Mouse (Mus musculus): Measurements from ENCODE around the gene Dgkz. TPM values are rescaled to one million over a fixed set of nuclear protein-coding genes. Genes with fewer than 3 reads are reported as not detected.
A peak's percentile ranks its signal among the peaks of the same experiment; 100 is the strongest.

The Dgkz gene
- polyA plus RNA-seq, 1 experiment from 2014 or later = 41.6 TPM

- no peak overlapping the region for H3K9ac ChIP-seq
- ATAC-seq (ENCODE audit: low FRiP score, low read depth) = no peak
- no peaks in the 10 kb centered on the region for H3K9me3 ChIP-seq
- H3K36me3 ChIP-seq = no peaks in the 10 kb centered on the region
- H3K27ac ChIP-seq = no peak overlapping the region
- H3K4me2 ChIP-seq (replicated peaks) = no peak overlapping the region
- 87% methylated on average over 5 of the region's 5 CpGs for WGBS
- peaks cover 5% of the 10 kb centered on the region; the same call in 1 of the 2 replicates for H3K27me3 ChIP-seq (replicated peaks)
- H3K4me3 ChIP-seq = no peak overlapping the region
- peaks cover 23% of the 10 kb centered on the region for H3K4me1 ChIP-seq
Observed at GRCm38 (mm10) chr2:91966367-91966766, 9.3 kb downstream of the Dgkz start.

DNA sequence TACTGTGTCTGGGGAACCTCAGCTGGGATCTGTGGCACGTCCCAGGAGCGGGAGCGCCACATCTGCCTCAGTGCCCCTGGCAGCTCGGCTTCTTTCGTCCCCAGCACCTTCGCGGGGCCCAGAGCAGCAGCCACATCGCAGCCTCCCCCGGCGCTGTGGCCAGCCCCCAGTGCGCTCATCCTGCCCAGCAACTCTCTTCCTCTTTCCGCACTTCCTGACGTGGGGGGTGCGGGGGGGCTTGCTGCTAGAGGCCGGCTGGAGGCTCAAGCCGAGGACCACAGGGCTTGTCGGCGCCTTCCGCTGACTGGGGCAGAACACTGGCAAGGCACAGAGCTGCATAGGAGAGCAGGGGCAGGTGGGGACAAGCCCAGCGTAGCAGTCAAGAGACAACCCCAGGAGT is 10.2 kb downstream of the Dgkz start:
- ATAC-seq (ENCODE audit: low FRiP score, low read depth) = no peak
- H3K4me2 ChIP-seq (replicated peaks) = peak overlapping the region; percentile 27
- 0 out of 2 replicates have a peak overlapping the region, but pooled peaks have one; percentile 13 for H3K9ac ChIP-seq
- H3K4me3 ChIP-seq = peak overlapping the region; percentile 13
- H3K27me3 ChIP-seq (replicated peaks) = peaks cover 5% of the 10 kb centered on the region; the same call in 1 of the 2 replicates
- no peaks in the 10 kb centered on the region for H3K9me3 ChIP-seq
- no peak overlapping the region for H3K27ac ChIP-seq
- H3K4me1 ChIP-seq = peaks cover 20% of the 10 kb centered on the region
- WGBS = 20% methylated on average over 20 of the region's 20 CpGs
- H3K36me3 ChIP-seq = no peaks in the 10 kb centered on the region

GRCm38 (mm10) chr2:91964610-91965204 is 11.0 kb downstream of the Dgkz start:
- H3K27ac ChIP-seq = no peak overlapping the region
- H3K9ac ChIP-seq = no peak overlapping the region
- peak overlapping the region; percentile 27; the same call in 1 of the 2 replicates for H3K4me2 ChIP-seq (replicated peaks)
- 0 out of 2 replicates have a peak, but pooled peaks cover 5% of the 10 kb centered on the region for H3K27me3 ChIP-seq (replicated peaks)
- WGBS = 87% methylated on average over 3 of the region's 3 CpGs
- H3K36me3 ChIP-seq = no peaks in the 10 kb centered on the region
- H3K4me3 ChIP-seq = no peak overlapping the region
- peaks cover 25% of the 10 kb centered on the region for H3K4me1 ChIP-seq
- ATAC-seq (ENCODE audit: low FRiP score, low read depth) = no peak
- H3K9me3 ChIP-seq = no peaks in the 10 kb centered on the region

DNA sequence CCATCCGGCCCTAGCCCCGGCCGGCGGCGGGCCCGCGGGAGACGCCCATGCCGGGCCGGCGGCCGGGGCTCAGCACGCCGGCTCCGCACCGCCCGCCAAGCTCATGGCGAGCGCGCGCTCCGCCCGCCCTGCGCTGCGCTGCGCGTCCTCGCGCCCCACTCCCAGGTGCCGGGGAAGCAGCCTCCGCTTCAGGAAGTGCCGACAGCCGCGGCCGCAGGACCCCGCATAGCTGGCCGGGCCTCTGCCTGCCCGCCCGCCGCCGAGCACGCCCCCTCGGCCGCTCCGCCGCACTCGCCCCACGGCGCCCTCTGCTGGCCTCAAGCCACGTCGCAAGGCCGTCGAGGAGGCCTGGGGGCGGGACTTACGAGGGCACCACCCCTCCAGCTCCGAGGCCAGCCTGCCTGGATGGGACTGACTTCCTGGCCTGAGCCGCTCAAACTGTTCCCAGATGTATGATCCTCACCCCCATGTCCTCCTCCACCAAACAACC is 12.2 kb downstream of the Dgkz start:
- Histone ChIP-seq H3K27ac (peak overlapping the region; percentile 32; the same call in 1 of the 2 replicates), H3K4me2 (replicated peaks) (peak overlapping the region; percentile 84), H3K9ac (peak overlapping the region; percentile 92), H3K36me3 (no peaks in the 10 kb centered on the region), H3K27me3 (replicated peaks) (0 out of 2 replicates have a peak, but pooled peaks cover 5% of the 10 kb centered on the region), H3K4me3 (peak overlapping the region; percentile 86), H3K4me1 (peaks cover 32% of the 10 kb centered on the region), H3K9me3 (no peaks in the 10 kb centered on the region)
- peak; percentile 94 for ATAC-seq (ENCODE audit: low FRiP score, low read depth)
- under 1% methylated on average over 57 of the region's 57 CpGs for WGBS

- peak overlapping the region; percentile 32; the same call in 1 of the 2 replicates for H3K27ac ChIP-seq
- H3K4me1 ChIP-seq = peaks cover 32% of the 10 kb centered on the region
- peak overlapping the region; percentile 86 for H3K4me3 ChIP-seq
- peak overlapping the region; percentile 92 for H3K9ac ChIP-seq
- 0 out of 2 replicates have a peak, but pooled peaks cover 5% of the 10 kb centered on the region for H3K27me3 ChIP-seq (replicated peaks)
- under 1% methylated on average over 39 of the region's 39 CpGs for WGBS
- peak; percentile 59 for ATAC-seq (ENCODE audit: low FRiP score, low read depth)
- H3K9me3 ChIP-seq = no peaks in the 10 kb centered on the region
- H3K36me3 ChIP-seq = no peaks in the 10 kb centered on the region
- peak overlapping the region; percentile 84 for H3K4me2 ChIP-seq (replicated peaks)
Observed at GRCm38 (mm10) chr2:91962864-91963401, 12.7 kb downstream of the Dgkz start.

DNA sequence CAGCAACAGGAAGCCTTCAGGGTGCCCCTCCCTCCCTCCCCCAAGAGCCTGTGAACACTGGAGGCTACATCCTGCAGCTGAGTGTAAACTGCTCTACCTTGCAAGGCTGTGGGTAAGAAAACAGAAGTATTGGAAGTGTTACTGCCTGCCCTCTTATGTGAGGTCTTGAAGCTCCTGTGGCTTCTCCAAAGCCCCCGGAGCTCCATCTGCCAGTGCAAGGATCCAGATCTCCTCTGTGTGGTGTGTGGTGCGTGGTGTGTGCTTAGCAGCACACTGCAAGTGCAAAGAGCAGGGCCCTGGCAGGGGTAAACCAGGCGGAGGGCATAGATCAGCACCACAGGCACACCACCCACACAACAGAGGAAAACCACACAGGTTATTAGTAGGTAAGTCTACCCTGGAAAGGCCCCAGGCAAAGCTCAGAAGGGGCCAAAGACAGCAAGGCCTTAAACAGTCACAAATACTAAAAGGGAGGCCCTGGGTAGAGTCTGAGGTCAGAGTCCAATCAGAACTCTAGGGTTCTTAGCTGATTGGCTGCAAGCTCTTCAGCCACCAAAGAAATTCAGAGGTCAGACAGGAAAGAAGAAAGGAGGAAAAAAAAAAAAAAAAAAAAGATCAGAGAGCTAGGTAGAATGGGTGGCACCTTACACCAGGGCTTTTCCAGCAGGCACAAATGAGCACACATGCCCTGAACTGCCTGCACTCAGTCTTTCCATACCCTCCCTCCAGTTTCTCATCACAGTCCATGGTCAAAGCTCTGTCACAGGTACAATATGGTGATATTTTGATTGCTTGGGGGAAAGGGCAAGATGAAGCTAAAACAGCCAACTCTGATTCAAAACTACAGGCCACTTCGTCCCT is 13.5 kb downstream of the Dgkz start:
- H3K27me3 ChIP-seq (replicated peaks) = 0 out of 2 replicates have a peak, but pooled peaks cover 5% of the 10 kb centered on the region
- no peak overlapping the region for H3K27ac ChIP-seq
- WGBS = 63% methylated on average over 4 of the region's 4 CpGs
- peak overlapping the region; percentile 84 for H3K4me2 ChIP-seq (replicated peaks)
- peak overlapping the region; percentile 92 for H3K9ac ChIP-seq
- ATAC-seq (ENCODE audit: low FRiP score, low read depth) = no peak
- no peaks in the 10 kb centered on the region for H3K9me3 ChIP-seq
- no peaks in the 10 kb centered on the region for H3K36me3 ChIP-seq
- peak overlapping the region; percentile 86 for H3K4me3 ChIP-seq
- H3K4me1 ChIP-seq = peaks cover 38% of the 10 kb centered on the region

DNA sequence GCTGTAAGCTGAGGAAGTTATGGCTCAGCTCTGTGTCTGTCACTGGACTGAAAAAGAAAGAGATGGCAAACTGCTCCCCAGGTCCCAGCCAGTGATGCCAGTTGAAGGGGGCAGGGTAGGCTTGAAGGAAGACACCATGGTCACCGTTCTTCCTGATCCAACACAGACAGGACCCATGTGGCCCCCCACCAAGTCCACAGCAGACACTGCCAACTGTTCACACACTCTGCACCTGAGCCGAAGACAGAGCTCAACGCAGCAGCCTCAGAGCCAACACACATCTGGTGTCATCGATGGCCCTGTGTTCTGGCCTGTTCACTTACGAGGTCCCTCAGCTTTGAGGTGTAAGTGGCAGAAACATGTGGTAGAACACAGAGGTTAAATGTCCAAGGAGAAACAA is 15.2 kb downstream of the Dgkz start:
- peaks cover 41% of the 10 kb centered on the region for H3K4me1 ChIP-seq
- H3K36me3 ChIP-seq = no peaks in the 10 kb centered on the region
- ATAC-seq (ENCODE audit: low FRiP score, low read depth) = no peak
- H3K4me3 ChIP-seq = no peak overlapping the region
- no peak overlapping the region for H3K27ac ChIP-seq
- H3K9ac ChIP-seq = no peak overlapping the region
- no peaks in the 10 kb centered on the region for H3K9me3 ChIP-seq
- H3K4me2 ChIP-seq (replicated peaks) = no peak overlapping the region
- H3K27me3 ChIP-seq (replicated peaks) = 0 out of 2 replicates have a peak, but pooled peaks cover 4% of the 10 kb centered on the region
- 94% methylated on average over 5 of the region's 5 CpGs for WGBS

GRCm38 (mm10) chr2:91959544-91960410 is 15.9 kb downstream of the Dgkz start:
- Histone ChIP-seq H3K4me3 (no peak overlapping the region), H3K9ac (peak overlapping the region; percentile 5; the same call in 1 of the 2 replicates), H3K27ac (no peak overlapping the region), H3K4me1 (peaks cover 38% of the 10 kb centered on the region), H3K36me3 (no peaks in the 10 kb centered on the region), H3K4me2 (replicated peaks) (no peak overlapping the region), H3K9me3 (no peaks in the 10 kb centered on the region), H3K27me3 (replicated peaks) (no peaks in the 10 kb centered on the region)
- ATAC-seq (ENCODE audit: low FRiP score, low read depth) = no peak
- WGBS = 70% methylated on average over 11 of the region's 11 CpGs

DNA sequence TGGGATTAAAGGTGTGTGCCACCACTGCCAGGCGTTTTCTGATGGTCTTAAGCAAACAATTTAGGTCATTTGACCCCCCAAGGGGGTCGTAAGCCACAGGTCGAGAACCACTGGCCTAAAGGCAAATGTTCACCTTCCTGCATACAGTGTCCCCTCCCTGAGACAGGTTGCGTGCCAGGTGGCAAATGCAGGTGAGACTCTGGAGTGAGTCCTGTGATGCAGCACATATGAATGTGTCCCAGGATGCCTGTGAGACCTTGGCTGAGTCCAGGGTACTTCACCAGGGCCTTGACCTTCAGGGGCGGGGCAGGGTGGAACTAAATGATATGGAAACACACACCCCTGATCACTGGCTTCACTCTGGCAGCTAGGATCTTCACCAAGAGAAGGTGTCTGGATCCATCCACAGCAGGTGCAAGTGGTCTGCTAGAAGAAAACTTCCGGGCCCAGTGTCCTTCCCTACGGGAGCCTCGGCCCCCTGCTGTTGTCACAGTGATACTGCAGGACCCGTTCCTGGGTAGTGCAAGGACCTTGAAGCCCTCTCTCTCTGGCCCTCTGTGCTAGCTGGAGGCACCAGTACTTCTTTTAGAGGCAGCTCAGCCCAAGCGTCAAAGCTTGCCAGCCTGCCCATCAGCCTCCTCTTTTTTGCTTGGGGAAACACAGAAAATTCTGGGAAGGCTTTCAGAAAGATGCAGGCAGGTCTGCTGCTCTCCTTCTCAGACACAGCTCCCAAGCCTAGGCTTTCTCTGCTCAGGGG is 16.8 kb downstream of the Dgkz start:
- no peak overlapping the region for H3K9ac ChIP-seq
- H3K4me3 ChIP-seq = no peak overlapping the region
- peaks cover 41% of the 10 kb centered on the region for H3K4me1 ChIP-seq
- H3K36me3 ChIP-seq = no peaks in the 10 kb centered on the region
- ATAC-seq (ENCODE audit: low FRiP score, low read depth) = no peak
- WGBS = 48% methylated on average over 10 of the region's 10 CpGs
- no peak overlapping the region for H3K4me2 ChIP-seq (replicated peaks)
- no peaks in the 10 kb centered on the region for H3K27me3 ChIP-seq (replicated peaks)
- H3K9me3 ChIP-seq = no peaks in the 10 kb centered on the region
- H3K27ac ChIP-seq = no peak overlapping the region; the same call in 1 of the 2 replicates

GRCm38 (mm10) chr2:91958049-91958448 is 17.6 kb downstream of the Dgkz start:
- Histone ChIP-seq H3K4me1 (peaks cover 43% of the 10 kb centered on the region), H3K27ac (no peak overlapping the region), H3K27me3 (replicated peaks) (no peaks in the 10 kb centered on the region), H3K9me3 (no peaks in the 10 kb centered on the region), H3K4me3 (no peak overlapping the region), H3K36me3 (no peaks in the 10 kb centered on the region), H3K4me2 (replicated peaks) (no peak overlapping the region), H3K9ac (no peak overlapping the region)
- ATAC-seq (ENCODE audit: low FRiP score, low read depth) = no peak
- 90% methylated on average over 8 of the region's 8 CpGs for WGBS

DNA sequence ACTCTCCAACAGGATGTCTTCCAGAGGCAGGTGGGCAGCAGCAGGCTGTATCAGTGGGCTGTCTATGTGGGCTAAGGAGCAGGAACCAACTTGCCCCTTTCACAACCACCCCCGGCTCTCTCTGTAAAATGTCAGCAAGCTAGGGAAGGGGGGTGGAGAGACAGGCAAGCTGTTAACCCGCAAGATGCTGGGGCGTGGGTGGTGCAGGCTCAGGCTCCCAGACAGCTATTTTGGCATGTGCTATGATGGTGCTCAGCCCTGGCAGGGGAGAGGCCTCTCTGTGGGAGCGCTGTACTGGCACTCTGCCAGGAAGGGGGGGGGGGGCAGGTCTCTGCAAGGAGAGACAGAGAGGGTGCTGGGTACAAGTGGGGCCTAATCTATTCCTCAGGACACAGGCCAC is 18.6 kb downstream of the Dgkz start:
- Histone ChIP-seq H3K9ac (no peak overlapping the region), H3K27ac (no peak overlapping the region), H3K27me3 (replicated peaks) (no peaks in the 10 kb centered on the region), H3K4me2 (replicated peaks) (peak overlapping the region; percentile 12; the same call in 1 of the 2 replicates), H3K9me3 (no peaks in the 10 kb centered on the region), H3K4me1 (peaks cover 34% of the 10 kb centered on the region), H3K4me3 (no peak overlapping the region), H3K36me3 (no peaks in the 10 kb centered on the region)
- ATAC-seq (ENCODE audit: low FRiP score, low read depth) = peak; percentile 56; the same call in 1 of the 2 replicates
- 53% methylated on average over 4 of the region's 4 CpGs for WGBS

All from neural tube, embryonic 12.5 days (tissue).